Mouse (Mus musculus) E14TG2a.4 (cell line): ENCODE data around the gene Gm45717.

ENCODE experiments used
- H3K27me3 ChIP-seq: 2 replicates; pipeline ENCODE4 v1.6.1; 2014; ENCODE audit warnings: low read length, control low read depth; ENCODE audit not compliant: insufficient read depth
- H3K36me3 ChIP-seq: 2 replicates; pipeline ENCODE4 v1.6.1; 2014; ENCODE audit warnings: low read length, control low read depth; ENCODE audit not compliant: insufficient read depth
- H3K4me1 ChIP-seq: replicated peaks from 2 replicates; pipeline ENCODE4 v1.6.1; 2014; ENCODE audit warnings: low read depth, low read length, control low read depth
- H3K4me3 ChIP-seq: replicated peaks from 2 replicates; pipeline ENCODE4 v1.5.1; 2014; ENCODE audit warnings: mild to moderate bottlenecking, low read length
- H3K9me3 ChIP-seq: 2 replicates; pipeline ENCODE4 v1.6.1; 2014; ENCODE audit warnings: low read length, control low read depth
- CTCF ChIP-seq: conservative IDR thresholded peaks from 2 replicates; pipeline ENCODE4 v1.5.1; 2014; ENCODE audit warnings: low read length
- NANOG ChIP-seq: IDR thresholded peaks from 2 replicates; pipeline ENCODE4 v1.6.1; 2014; ENCODE audit warnings: borderline replicate concordance, low read length, mixed read lengths
- POU5F1 ChIP-seq: IDR thresholded peaks from 2 replicates; pipeline ENCODE4 v1.6.1; 2014; ENCODE audit warnings: low read length, borderline replicate concordance

Gm45717 gene

GRCm38 (mm10) chr7:140960026-140960425, 4.3 kb upstream of the Gm45717 start:
- H3K4me3 ChIP-seq, result no peak overlapping the region
- no peaks in the 10 kb centered on the region for H3K36me3 ChIP-seq
- H3K27me3 ChIP-seq, result no peaks in the 10 kb centered on the region
- TF ChIP-seq NANOG, result no peak
- no peak for TF ChIP-seq POU5F1
- TF ChIP-seq CTCF, result no peak
- H3K9me3 ChIP-seq, result no peaks in the 10 kb centered on the region
- peaks cover 81% of the 10 kb centered on the region for H3K4me1 ChIP-seq

GRCm38 (mm10) chr7:140959181-140959901, 3.6 kb upstream of the Gm45717 start:
- peaks cover 78% of the 10 kb centered on the region for H3K4me1 ChIP-seq
- H3K9me3 ChIP-seq, result no peaks in the 10 kb centered on the region
- H3K4me3 ChIP-seq, result peak overlapping the region; percentile 43
- TF ChIP-seq POU5F1 (peak; percentile 41; the same call in 1 of the 2 replicates), NANOG (peak; percentile 99), CTCF (peak; percentile 34)
- no peaks in the 10 kb centered on the region for H3K27me3 ChIP-seq
- H3K36me3 ChIP-seq, result peaks cover 4% of the 10 kb centered on the region

- no peaks in the 10 kb centered on the region for H3K27me3 ChIP-seq
- no peaks in the 10 kb centered on the region for H3K9me3 ChIP-seq
- peaks cover 80% of the 10 kb centered on the region for H3K4me1 ChIP-seq
- peak overlapping the region; percentile 93 for H3K4me3 ChIP-seq
- TF ChIP-seq POU5F1, result no peak
- no peak for TF ChIP-seq NANOG
- no peak for TF ChIP-seq CTCF
- H3K36me3 ChIP-seq, result peaks cover 32% of the 10 kb centered on the region
These were observed 776 bp upstream of the Gm45717 start for GRCm38 (mm10) chr7:140956556-140956869.

GRCm38 (mm10) chr7:140955342-140955741, 395 bp downstream of the Gm45717 start:
- Histone ChIP-seq H3K4me1 (peaks cover 81% of the 10 kb centered on the region), H3K4me3 (peak overlapping the region; percentile 93), H3K27me3 (no peaks in the 10 kb centered on the region), H3K36me3 (peaks cover 44% of the 10 kb centered on the region), H3K9me3 (no peaks in the 10 kb centered on the region)
- TF ChIP-seq NANOG (no peak), POU5F1 (no peak), CTCF (no peak)

GRCm38 (mm10) chr7:140954733-140955071, 1.0 kb downstream of the Gm45717 start:
- H3K9me3 ChIP-seq, result no peaks in the 10 kb centered on the region
- no peaks in the 10 kb centered on the region for H3K27me3 ChIP-seq
- no peak for TF ChIP-seq NANOG
- TF ChIP-seq POU5F1, result no peak
- no peak for TF ChIP-seq CTCF
- H3K4me3 ChIP-seq, result peak overlapping the region; percentile 93
- H3K4me1 ChIP-seq, result peaks cover 82% of the 10 kb centered on the region
- H3K36me3 ChIP-seq, result peaks cover 50% of the 10 kb centered on the region

GRCm38 (mm10) chr7:140953800-140954732, 1.7 kb downstream of the Gm45717 start:
- Histone ChIP-seq H3K27me3 (no peaks in the 10 kb centered on the region), H3K36me3 (peaks cover 57% of the 10 kb centered on the region), H3K4me3 (peak overlapping the region; percentile 93), H3K9me3 (no peaks in the 10 kb centered on the region), H3K4me1 (peaks cover 86% of the 10 kb centered on the region)
- no peak for TF ChIP-seq POU5F1
- no peak for TF ChIP-seq NANOG
- TF ChIP-seq CTCF, result no peak

- Histone ChIP-seq H3K36me3 (peaks cover 66% of the 10 kb centered on the region), H3K27me3 (no peaks in the 10 kb centered on the region), H3K4me1 (peaks cover 86% of the 10 kb centered on the region), H3K9me3 (no peaks in the 10 kb centered on the region), H3K4me3 (peak overlapping the region; percentile 93)
- TF ChIP-seq CTCF, result no peak
- no peak for TF ChIP-seq POU5F1
- no peak for TF ChIP-seq NANOG
These were observed 2.6 kb downstream of the Gm45717 start for GRCm38 (mm10) chr7:140953133-140953532.

- Histone ChIP-seq H3K9me3 (no peaks in the 10 kb centered on the region), H3K36me3 (peaks cover 73% of the 10 kb centered on the region), H3K27me3 (no peaks in the 10 kb centered on the region), H3K4me3 (peak overlapping the region; percentile 93), H3K4me1 (peaks cover 87% of the 10 kb centered on the region)
- no peak for TF ChIP-seq NANOG
- no peak for TF ChIP-seq CTCF
- no peak for TF ChIP-seq POU5F1
These were observed 3.3 kb downstream of the Gm45717 start for GRCm38 (mm10) chr7:140952441-140952840.
